Mouse (Mus musculus) liver, embryonic 12.5 days (tissue): ENCODE results near the gene Fam110c. TPM values are rescaled to one million over a fixed set of nuclear protein-coding genes. Genes with fewer than 3 reads are reported as not detected.

Source experiments
- ATAC-seq: fragments of 200-750 bp; cut with Nextera tagmentation; 2 replicates; pipeline ENCODE4 v1.8.0; 2017; ENCODE audit warnings: moderate number of reproducible peaks, mild to moderate bottlenecking, moderate library complexity
- H3K27ac ChIP-seq: fragments of 300-500 bp; sonication (generic); 2 replicates; pipeline ENCODE4 v1.5.1; 2016; ENCODE audit warnings: mild to moderate bottlenecking
- H3K27me3 ChIP-seq: fragments of 300-500 bp; sonication (generic); replicated peaks from 2 replicates; pipeline ENCODE4 v1.6.1; 2016; ENCODE audit warnings: mild to moderate bottlenecking, moderate library complexity
- H3K36me3 ChIP-seq: fragments of 300-500 bp; sonication (generic); 2 replicates; pipeline ENCODE4 v1.6.1; 2016; ENCODE audit warnings: mild to moderate bottlenecking, moderate library complexity
- H3K4me1 ChIP-seq: fragments of 300-500 bp; sonication (generic); 2 replicates; pipeline ENCODE4 v1.6.1; 2016
- H3K4me2 ChIP-seq: fragments of 300-500 bp; sonication (generic); 2 replicates; pipeline ENCODE4 v1.6.1; 2016; ENCODE audit warnings: mild to moderate bottlenecking, moderate library complexity
- H3K4me3 ChIP-seq: fragments of 300-500 bp; sonication (generic); 2 replicates; pipeline ENCODE4 v1.5.1; 2016; ENCODE audit warnings: mild to moderate bottlenecking, moderate library complexity
- H3K9ac ChIP-seq: fragments of 300-500 bp; sonication (generic); 2 replicates; pipeline ENCODE4 v1.6.1; 2016; ENCODE audit warnings: mild to moderate bottlenecking, moderate library complexity
- H3K9me3 ChIP-seq: fragments of 300-500 bp; sonication (generic); replicated peaks from 2 replicates; pipeline ENCODE4 v1.6.1; 2016; ENCODE audit warnings: mild to moderate bottlenecking, moderate library complexity
- WGBS: fragments of 180-500 bp; shearing (Covaris S2); methylation state at CpG from one replicate; pipeline ENCODE4 v1.1.7; 2016; ENCODE audit not compliant: insufficient replicate concordance; 5-methylcytosine and 5-hydroxymethylcytosine counted together
- polyA plus RNA-seq: library from polyadenylated mRNA; unstranded; fragments of >200 nt; fragmentation: Nextera tagmentation; extraction: Ambion mirVana; gene quantifications from 2 replicates; pipeline ENCODE4 v1.2.1, GENCODE M21; 2016

Gene Fam110c
- polyA plus RNA-seq, 1 experiment from 2014 or later = 1.4 TPM

- whole genome bisulfite sequencing = 80% methylated on average over 6 of the region's 6 CpGs
- no peaks in the 10 kb centered on the region for H3K36me3 ChIP-seq
- H3K27me3 ChIP-seq = 0 out of 2 replicates have a peak, but pooled peaks cover 4% of the 10 kb centered on the region
- no peak overlapping the region for H3K9ac ChIP-seq
- H3K9me3 ChIP-seq = no peaks in the 10 kb centered on the region
- no peak for ATAC-seq
- peak overlapping the region; percentile 70 for H3K27ac ChIP-seq
- H3K4me2 ChIP-seq = no peak overlapping the region
- no peak overlapping the region for H3K4me3 ChIP-seq
- peaks cover 91% of the 10 kb centered on the region for H3K4me1 ChIP-seq
Measured at GRCm38 (mm10) chr12:31080352-31080751, 6.7 kb downstream of the Fam110c start.

- peak overlapping the region; percentile 70 for H3K27ac ChIP-seq
- peaks cover 84% of the 10 kb centered on the region for H3K4me1 ChIP-seq
- peak overlapping the region; percentile 11; the same call in 1 of the 2 replicates for H3K4me3 ChIP-seq
- no peaks in the 10 kb centered on the region for H3K9me3 ChIP-seq
- 0 out of 2 replicates have a peak, but pooled peaks cover 4% of the 10 kb centered on the region for H3K27me3 ChIP-seq
- peak overlapping the region; percentile 55 for H3K4me2 ChIP-seq
- ATAC-seq = peak; percentile 73
- H3K36me3 ChIP-seq = no peaks in the 10 kb centered on the region
- H3K9ac ChIP-seq = no peak overlapping the region
- 34% methylated on average over 6 of the region's 6 CpGs for WGBS
Measured at GRCm38 (mm10) chr12:31080890-31081554, 7.4 kb downstream of the Fam110c start.

DNA sequence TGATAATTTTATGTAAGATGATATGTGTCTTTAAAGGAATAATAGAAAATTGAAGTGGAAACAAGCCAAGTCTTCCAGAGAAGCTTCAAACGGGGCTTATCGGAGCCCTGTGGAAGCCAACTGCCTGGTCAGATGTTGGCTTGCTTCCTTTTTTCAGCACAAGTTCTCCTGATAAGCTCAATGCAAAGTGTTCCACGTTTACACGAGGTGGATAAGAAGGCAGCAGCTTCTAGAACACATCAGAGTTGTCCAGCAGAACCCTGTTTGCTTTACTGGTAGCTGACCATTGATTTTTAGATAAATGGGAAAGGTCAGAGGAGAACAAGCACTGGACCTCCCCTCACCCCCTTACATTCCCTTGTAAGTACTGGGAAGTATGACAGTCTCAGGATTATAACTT is 9.3 kb downstream of the Fam110c start:
- Histone ChIP-seq H3K4me2 (peak overlapping the region; percentile 17), H3K4me1 (peaks cover 81% of the 10 kb centered on the region), H3K36me3 (no peaks in the 10 kb centered on the region), H3K9ac (no peak overlapping the region), H3K4me3 (no peak overlapping the region), H3K27me3 (no peaks in the 10 kb centered on the region), H3K27ac (0 out of 2 replicates have a peak overlapping the region, but pooled peaks have one; percentile 32), H3K9me3 (no peaks in the 10 kb centered on the region)
- peak; percentile 55 for ATAC-seq
- WGBS = 9% methylated on average over 4 of the region's 4 CpGs

GRCm38 (mm10) chr12:31083407-31083806 is 9.7 kb downstream of the Fam110c start:
- 44% methylated on average over 4 of the region's 4 CpGs for WGBS
- Histone ChIP-seq H3K4me2 (peak overlapping the region; percentile 17; the same call in 1 of the 2 replicates), H3K9ac (no peak overlapping the region), H3K9me3 (no peaks in the 10 kb centered on the region), H3K36me3 (no peaks in the 10 kb centered on the region), H3K27me3 (no peaks in the 10 kb centered on the region), H3K27ac (0 out of 2 replicates have a peak overlapping the region, but pooled peaks have one; percentile 32), H3K4me1 (peaks cover 77% of the 10 kb centered on the region), H3K4me3 (no peak overlapping the region)
- ATAC-seq = no peak

DNA sequence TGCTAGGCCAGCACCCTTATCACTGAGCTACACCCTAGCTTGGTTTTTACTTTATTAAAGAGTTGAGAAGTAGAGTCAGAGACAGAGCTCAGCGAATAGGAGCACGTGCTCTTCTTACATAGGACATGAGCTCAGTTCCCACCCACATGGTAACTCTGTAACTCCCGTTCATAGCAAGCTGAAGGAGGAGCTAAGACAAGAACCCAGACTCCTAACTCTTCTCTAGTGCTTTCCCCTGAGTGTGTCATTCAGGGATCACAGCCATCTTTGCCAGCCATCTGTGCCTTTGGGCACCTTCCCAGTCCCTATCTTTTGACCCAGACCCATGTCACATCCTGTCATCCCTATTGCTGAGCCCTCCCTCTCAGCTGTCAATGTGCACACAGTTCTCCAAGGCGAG is 13.4 kb downstream of the Fam110c start:
- H3K4me1 ChIP-seq = peaks cover 44% of the 10 kb centered on the region
- H3K4me3 ChIP-seq = no peak overlapping the region
- 0 out of 2 replicates have a peak overlapping the region, but pooled peaks have one; percentile 20 for H3K27ac ChIP-seq
- no peaks in the 10 kb centered on the region for H3K9me3 ChIP-seq
- H3K9ac ChIP-seq = no peak overlapping the region
- H3K36me3 ChIP-seq = no peaks in the 10 kb centered on the region
- WGBS = 45% methylated on average over 4 of the region's 4 CpGs
- H3K4me2 ChIP-seq = no peak overlapping the region
- H3K27me3 ChIP-seq = no peaks in the 10 kb centered on the region
- ATAC-seq = peak; percentile 87

DNA sequence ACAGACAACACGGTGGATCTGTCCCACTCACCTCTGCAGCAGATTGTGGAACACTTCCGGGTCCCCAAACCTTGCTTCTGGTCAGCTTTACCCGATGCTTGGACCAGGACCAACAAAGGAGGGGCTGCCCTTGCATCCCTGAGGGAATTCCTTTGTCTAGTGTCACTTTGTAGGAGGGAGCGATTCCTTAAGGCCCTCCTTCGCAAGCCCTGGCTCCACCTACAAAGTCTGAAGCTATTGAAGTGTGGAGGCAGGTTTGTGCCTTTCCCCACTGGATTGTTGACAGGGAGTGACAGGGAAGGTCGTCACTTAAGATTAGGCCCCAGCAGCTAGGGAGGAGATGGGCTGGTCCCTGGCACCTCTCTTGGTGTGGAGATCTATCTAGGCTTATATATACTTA is 16.7 kb downstream of the Fam110c start:
- no peak for ATAC-seq
- no peak overlapping the region for H3K4me3 ChIP-seq
- no peaks in the 10 kb centered on the region for H3K9me3 ChIP-seq
- no peak overlapping the region for H3K9ac ChIP-seq
- WGBS = 52% methylated on average over 6 of the region's 6 CpGs
- H3K4me1 ChIP-seq = peaks cover 17% of the 10 kb centered on the region
- H3K27ac ChIP-seq = no peak overlapping the region
- H3K36me3 ChIP-seq = no peaks in the 10 kb centered on the region
- H3K4me2 ChIP-seq = no peak overlapping the region
- H3K27me3 ChIP-seq = no peaks in the 10 kb centered on the region

DNA sequence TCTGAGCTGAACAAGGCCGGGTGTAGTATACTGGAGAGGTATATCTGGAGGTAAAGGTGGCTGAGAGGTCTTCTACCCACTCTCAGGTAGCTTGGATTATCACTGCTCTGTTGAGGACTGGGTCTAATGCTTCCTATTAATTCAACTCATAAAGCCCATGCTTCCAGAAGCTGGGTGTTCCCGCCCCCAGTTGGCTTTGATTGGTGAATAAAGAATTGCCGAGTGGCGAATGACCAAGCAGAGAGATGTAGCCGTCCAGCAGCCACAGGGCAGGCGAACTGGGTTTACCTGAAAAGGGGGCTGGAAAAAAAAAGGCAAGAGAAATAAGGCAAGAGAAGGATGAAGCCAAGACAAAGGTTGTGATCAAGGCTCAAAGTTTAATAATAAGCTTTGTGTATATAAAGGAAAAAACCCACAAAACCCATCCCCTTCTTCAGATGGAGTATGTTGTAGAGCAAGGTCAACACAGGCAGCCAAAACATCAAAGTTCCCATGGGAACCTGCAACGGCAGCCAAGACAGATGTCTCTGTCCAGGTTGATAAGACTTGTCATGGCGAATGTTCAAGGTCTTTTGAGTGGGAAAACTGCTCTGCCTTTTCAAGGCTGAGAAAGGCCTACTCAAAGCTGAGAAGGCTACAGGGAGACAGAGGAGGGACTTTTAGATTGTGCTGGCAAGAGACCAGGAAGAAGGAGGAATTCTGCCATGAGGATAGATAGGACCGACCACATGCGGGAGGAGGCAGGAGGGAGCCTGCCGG is 17.4 kb downstream of the Fam110c start:
- Histone ChIP-seq H3K27me3 (no peaks in the 10 kb centered on the region), H3K4me3 (no peak overlapping the region), H3K27ac (no peak overlapping the region), H3K9ac (no peak overlapping the region), H3K4me2 (no peak overlapping the region), H3K9me3 (no peaks in the 10 kb centered on the region), H3K36me3 (no peaks in the 10 kb centered on the region), H3K4me1 (peaks cover 17% of the 10 kb centered on the region)
- whole genome bisulfite sequencing = 64% methylated on average over 11 of the region's 11 CpGs
- ATAC-seq = no peak

DNA sequence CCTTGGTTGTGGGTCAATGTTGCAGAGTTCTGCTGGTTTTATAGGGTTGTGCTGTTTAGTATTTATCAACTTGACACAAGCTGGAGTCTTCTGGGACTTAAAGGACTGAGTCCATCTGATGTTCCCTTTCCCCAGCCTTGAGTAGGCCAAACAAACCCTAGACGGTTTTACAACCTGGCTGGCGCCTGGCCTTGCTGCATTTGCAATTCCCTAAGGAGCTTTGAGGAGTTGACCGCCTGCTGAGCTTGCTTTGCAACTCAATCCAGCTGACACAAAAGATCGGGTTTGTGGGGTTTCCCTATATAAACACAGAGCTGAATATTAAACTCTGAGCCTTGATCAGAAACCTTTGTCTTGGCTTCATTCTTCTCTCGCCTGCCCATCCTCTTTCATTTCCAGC is 18.8 kb downstream of the Fam110c start:
- 55% methylated on average over 5 of the region's 5 CpGs for WGBS
- no peak for ATAC-seq
- no peak overlapping the region for H3K4me2 ChIP-seq

DNA sequence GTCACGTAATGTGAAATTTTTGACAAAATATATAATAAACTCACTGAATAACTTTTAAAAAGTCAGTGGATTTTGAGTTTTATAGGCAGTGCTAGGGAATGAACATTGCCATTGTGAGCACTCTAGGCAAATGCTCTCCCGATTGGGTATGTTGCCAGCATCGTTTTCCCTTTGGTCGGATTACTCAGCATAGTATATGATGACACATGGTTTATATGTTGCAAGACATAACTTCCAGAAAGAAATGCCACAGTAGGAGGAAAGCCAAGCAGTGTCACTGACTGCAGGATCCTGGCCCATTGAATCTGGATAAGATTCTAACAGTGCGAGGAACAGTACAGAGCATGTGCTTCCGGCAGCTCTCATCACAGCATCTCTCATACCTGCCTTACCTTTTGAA is 23.5 kb downstream of the Fam110c start:
- Histone ChIP-seq H3K27ac (no peak overlapping the region), H3K36me3 (no peaks in the 10 kb centered on the region), H3K9me3 (no peaks in the 10 kb centered on the region), H3K4me2 (no peak overlapping the region), H3K4me3 (no peak overlapping the region), H3K27me3 (no peaks in the 10 kb centered on the region), H3K9ac (no peak overlapping the region), H3K4me1 (no peaks in the 10 kb centered on the region)
- WGBS = 83% methylated on average over 6 of the region's 6 CpGs
- no peak for ATAC-seq

More for the DNA sequence above, 18.8 kb downstream of the Fam110c start:
- no peaks in the 10 kb centered on the region for H3K9me3 ChIP-seq
- no peak overlapping the region for H3K4me3 ChIP-seq
- peaks cover 3% of the 10 kb centered on the region for H3K4me1 ChIP-seq
- no peaks in the 10 kb centered on the region for H3K36me3 ChIP-seq
- no peak overlapping the region for H3K9ac ChIP-seq
- H3K27ac ChIP-seq = no peak overlapping the region
- no peaks in the 10 kb centered on the region for H3K27me3 ChIP-seq

DNA sequence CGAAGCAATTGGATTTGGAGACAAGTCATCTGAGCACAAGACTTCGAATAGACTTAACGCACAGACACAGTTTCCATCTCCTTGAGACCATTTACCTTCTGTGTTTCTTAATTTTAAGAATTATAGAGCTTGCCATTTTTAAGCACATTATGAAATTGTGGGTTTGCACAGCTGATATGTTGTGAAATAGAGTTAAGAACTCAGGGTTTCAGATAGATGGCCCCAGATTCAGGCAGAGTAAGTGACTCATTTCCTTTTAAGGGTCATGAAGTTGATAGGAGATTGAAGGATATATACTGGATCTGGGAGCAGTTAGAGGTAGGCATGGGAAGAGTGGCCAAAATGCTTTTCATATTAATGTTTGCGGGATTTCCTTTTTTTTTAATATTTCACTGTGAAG is 27.5 kb downstream of the Fam110c start:
- Histone ChIP-seq H3K4me3 (no peak overlapping the region), H3K4me1 (no peaks in the 10 kb centered on the region)
- WGBS = 83% methylated on average over 4 of the region's 4 CpGs

DNA sequence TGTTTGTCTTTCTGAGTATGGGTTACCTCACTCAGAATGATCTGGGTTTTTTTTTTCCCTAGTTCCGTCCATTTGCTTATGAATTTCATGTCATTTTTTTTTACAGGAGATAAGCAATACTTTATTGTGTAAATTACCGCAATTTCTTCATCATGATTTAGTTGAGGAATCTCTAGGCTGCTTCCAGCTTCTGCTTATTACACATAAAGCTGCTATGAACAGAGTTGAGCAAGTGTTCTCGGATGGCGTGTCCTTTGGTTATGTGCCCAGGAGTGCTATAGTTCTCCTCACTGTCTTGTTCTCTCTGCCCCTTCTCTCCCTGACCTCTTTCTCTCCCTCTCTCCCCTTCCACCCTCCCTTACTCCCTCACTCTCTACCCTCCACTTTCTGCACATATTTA is 28.2 kb downstream of the Fam110c start:
- Histone ChIP-seq H3K9me3 (no peaks in the 10 kb centered on the region), H3K9ac (no peak overlapping the region), H3K4me1 (no peaks in the 10 kb centered on the region), H3K27me3 (no peaks in the 10 kb centered on the region), H3K36me3 (no peaks in the 10 kb centered on the region), H3K27ac (no peak overlapping the region), H3K4me2 (no peak overlapping the region), H3K4me3 (no peak overlapping the region)
- 85% methylated on average over 4 of the region's 4 CpGs for WGBS
- no peak for ATAC-seq

More for the DNA sequence above, 27.5 kb downstream of the Fam110c start:
- ATAC-seq = no peak
- Histone ChIP-seq H3K4me2 (no peak overlapping the region), H3K27ac (no peak overlapping the region), H3K27me3 (no peaks in the 10 kb centered on the region), H3K36me3 (no peaks in the 10 kb centered on the region), H3K9me3 (no peaks in the 10 kb centered on the region), H3K9ac (no peak overlapping the region)

GRCm38 (mm10) chr12:31116005-31116466 is 42.4 kb downstream of the Fam110c start:
- Histone ChIP-seq H3K27me3 (no peaks in the 10 kb centered on the region), H3K4me3 (no peak overlapping the region), H3K9ac (no peak overlapping the region), H3K36me3 (no peaks in the 10 kb centered on the region), H3K4me2 (no peak overlapping the region), H3K27ac (no peak overlapping the region), H3K9me3 (no peaks in the 10 kb centered on the region), H3K4me1 (no peaks in the 10 kb centered on the region)
- WGBS = 17% methylated on average over 8 of the region's 8 CpGs
- no peak for ATAC-seq
